Mouse (Mus musculus) testis, adult 2 months (tissue): Measurements from ENCODE around the gene Clstn2. TPM values are rescaled to one million over a fixed set of nuclear protein-coding genes. Genes with fewer than 3 reads are reported as not detected.

Experiments
- H3K27ac ChIP-seq: fragments of 200-500 bp; 2 replicates; pipeline ENCODE4 v1.5.1; 2012; ENCODE audit warnings: low read depth, low read length; ENCODE audit not compliant: control insufficient read depth, insufficient read depth
- H3K27me3 ChIP-seq: fragments of 200-500 bp; 2 replicates; pipeline ENCODE4 v1.6.1; 2012; ENCODE audit warnings: mild to moderate bottlenecking, low read length, moderate library complexity; ENCODE audit not compliant: control insufficient read depth, insufficient read depth
- H3K36me3 ChIP-seq: fragments of 200-500 bp; 2 replicates; pipeline ENCODE4 v1.6.1; 2012; ENCODE audit warnings: mild to moderate bottlenecking, low read length; ENCODE audit not compliant: control insufficient read depth, insufficient read depth
- H3K4me1 ChIP-seq: fragments of 200-500 bp; 2 replicates; pipeline ENCODE4 v1.6.1; 2012; ENCODE audit warnings: low read length; ENCODE audit not compliant: control insufficient read depth, insufficient read depth
- H3K4me3 ChIP-seq: fragments of 200-500 bp; 2 replicates; pipeline ENCODE4 v1.5.1; 2012; ENCODE audit warnings: low read depth, mild to moderate bottlenecking, low read length, moderate library complexity, mixed read lengths; ENCODE audit not compliant: control insufficient read depth
- CTCF ChIP-seq: fragments of 200-500 bp; IDR thresholded peaks from 2 replicates; pipeline ENCODE4 v1.5.1; 2012; ENCODE audit warnings: low read depth, mild to moderate bottlenecking, inconsistent platforms, low read length, moderate library complexity; ENCODE audit not compliant: control insufficient read depth, insufficient read depth, insufficient replicate concordance
- POLR2A ChIP-seq: fragments of 200-500 bp; IDR thresholded peaks from 2 replicates; pipeline ENCODE4 v1.6.1; 2012; ENCODE audit warnings: low read depth, mild to moderate bottlenecking, inconsistent platforms, low read length, moderate library complexity; ENCODE audit not compliant: control insufficient read depth
- polyA plus RNA-seq: library from polyadenylated mRNA; depleted of rRNA; stranded (reverse); fragments of >200 nt; gene quantifications from 2 replicates; pipeline ENCODE4 v1.2.3, GENCODE M21; 2012

Clstn2 gene
- polyA plus RNA-seq, 1 experiment, result 0.43 TPM

DNA sequence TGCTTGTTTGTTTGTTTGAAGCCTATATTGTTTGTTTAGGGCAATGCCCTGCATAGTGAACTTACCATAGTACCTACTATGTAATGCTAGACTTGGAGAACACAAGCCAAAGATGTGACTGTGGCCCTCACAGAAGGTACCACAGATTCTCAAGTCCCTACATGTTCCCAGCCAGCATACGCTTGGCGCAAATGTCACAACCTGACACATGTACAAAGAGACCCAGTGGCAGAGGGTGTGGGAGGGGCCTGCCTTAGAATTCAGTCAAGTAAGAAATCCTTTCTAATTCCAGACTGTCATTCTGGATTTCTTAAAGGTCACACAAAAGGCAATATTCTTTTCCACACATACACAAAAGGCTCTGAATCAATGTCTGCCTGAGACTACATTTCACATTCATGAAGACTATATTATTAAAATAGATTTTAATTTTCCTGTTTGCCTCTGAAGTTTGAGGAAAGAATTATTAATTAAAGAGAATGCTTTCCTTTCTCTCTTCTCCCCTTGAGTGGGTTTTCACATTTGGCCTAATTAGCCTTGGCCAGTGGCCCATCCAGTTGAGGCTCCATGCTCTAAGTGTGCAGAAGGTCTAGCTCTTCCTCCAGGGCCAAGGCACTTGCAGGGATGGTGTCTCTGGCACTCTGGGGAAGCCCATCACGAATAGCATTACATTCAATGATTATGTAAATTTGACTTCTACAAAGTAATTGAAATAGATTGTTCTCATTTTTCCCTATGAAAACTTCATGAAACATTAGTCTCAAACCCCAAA is 305.1 kb downstream of the Clstn2 start:
- no peaks in the 10 kb centered on the region for H3K36me3 ChIP-seq
- no peak overlapping the region for H3K4me3 ChIP-seq
- no peaks in the 10 kb centered on the region for H3K27me3 ChIP-seq
- no peak for TF ChIP-seq CTCF
- TF ChIP-seq POLR2A, result no peak
- no peak overlapping the region for H3K27ac ChIP-seq
- no peaks in the 10 kb centered on the region for H3K4me1 ChIP-seq

DNA sequence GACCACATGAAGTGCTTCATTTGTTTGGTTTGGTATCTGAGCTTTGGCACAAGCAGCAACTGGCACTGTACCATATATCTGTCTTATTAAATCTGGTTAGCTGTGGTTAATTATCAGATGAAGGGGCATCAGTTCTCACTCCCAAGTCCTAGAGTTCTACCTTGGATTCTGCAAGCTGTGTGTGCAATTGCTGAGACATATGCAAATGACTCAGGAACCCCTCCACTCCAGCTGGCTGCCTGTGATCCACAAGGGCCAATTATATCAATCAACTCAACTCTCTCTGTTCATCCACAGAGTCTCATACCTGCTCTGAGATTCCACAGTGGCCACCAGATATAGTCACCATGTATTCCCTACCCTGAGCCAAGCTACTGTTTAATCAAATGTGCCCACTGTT is 315.3 kb downstream of the Clstn2 start:
- Histone ChIP-seq H3K4me1 (no peaks in the 10 kb centered on the region), H3K27me3 (no peaks in the 10 kb centered on the region), H3K27ac (no peak overlapping the region), H3K4me3 (no peak overlapping the region), H3K36me3 (no peaks in the 10 kb centered on the region)
- TF ChIP-seq POLR2A, result no peak

DNA sequence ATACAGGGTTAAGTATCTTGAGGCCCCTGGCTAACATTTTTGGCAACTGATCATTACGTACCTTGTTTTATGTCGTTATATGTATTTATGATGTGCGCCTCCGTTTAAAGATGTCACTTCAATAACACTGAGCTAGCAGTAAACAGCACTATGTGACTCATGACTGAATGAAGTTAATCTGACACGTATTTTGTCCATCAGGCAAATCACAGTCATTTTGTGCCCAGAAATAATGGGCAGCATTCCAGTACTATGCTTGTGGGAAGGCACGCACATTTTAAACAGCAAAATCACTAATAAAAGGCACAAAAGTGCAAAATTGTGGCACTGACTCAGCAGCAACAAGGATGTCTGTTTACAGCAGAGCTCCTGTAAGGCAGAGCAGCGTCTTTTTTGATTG is 316.0 kb downstream of the Clstn2 start:
- H3K27me3 ChIP-seq, result no peaks in the 10 kb centered on the region
- TF ChIP-seq CTCF (no peak), POLR2A (no peak)
- H3K4me3 ChIP-seq, result no peak overlapping the region
- H3K4me1 ChIP-seq, result no peaks in the 10 kb centered on the region
- no peaks in the 10 kb centered on the region for H3K36me3 ChIP-seq
- no peak overlapping the region for H3K27ac ChIP-seq

DNA sequence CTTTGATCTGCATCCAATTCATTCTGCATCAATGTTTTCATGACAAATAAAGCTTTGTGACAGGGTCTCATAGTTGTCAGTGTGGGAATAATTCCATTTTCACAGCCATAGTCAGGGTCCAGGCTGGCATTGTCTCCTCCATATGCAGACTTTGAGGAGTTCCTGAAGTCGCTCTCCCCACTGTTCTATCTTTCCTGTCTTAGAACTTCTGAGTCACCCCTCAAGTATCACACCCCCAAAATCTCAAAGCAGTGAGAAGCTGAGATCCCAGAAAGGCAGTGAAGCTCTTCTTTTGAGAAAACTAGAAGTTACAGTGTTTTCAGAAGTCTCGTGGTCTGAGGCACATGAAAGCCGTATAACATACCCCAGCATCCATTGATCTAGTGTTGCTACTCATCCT is 320.1 kb downstream of the Clstn2 start:
- H3K4me1 ChIP-seq, result no peaks in the 10 kb centered on the region

DNA sequence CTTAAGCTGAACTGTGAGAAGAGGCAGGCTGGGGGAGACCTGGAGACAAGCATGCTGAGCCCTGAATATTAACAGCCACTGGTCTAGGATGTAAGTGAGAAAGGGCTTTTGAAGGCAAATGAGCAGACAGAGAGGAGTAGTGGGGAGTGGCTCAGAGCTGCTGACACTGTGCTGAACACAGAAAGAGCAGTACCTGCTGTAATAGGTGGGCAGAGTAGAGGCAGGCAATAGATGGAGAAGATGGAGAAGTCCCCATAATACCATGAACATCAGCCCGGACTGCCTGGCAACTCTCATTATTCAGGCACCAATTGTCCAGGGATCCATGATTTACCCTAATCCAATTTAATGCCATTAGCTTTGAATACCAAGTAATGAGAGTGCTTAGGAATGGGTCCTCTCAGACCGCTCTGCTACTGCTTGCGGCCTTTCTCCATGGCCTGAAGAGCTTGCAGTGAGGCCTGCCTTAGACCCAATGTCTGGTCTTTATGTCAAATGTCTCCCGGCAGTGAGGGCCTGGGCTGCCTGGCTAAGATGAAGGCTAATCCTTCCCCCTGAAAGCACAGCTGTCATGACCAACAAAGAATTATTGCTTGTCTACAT is 329.0 kb downstream of the Clstn2 start:
- Histone ChIP-seq H3K27ac (no peak overlapping the region), H3K4me3 (no peak overlapping the region), H3K27me3 (no peaks in the 10 kb centered on the region), H3K4me1 (no peaks in the 10 kb centered on the region), H3K36me3 (no peaks in the 10 kb centered on the region)
- TF ChIP-seq CTCF (no peak), POLR2A (no peak)

More for the DNA sequence above, 320.1 kb downstream of the Clstn2 start:
- H3K27ac ChIP-seq, result no peak overlapping the region
- H3K4me3 ChIP-seq, result no peak overlapping the region
- H3K27me3 ChIP-seq, result no peaks in the 10 kb centered on the region
- no peaks in the 10 kb centered on the region for H3K36me3 ChIP-seq
- TF ChIP-seq POLR2A (no peak), CTCF (no peak)

DNA sequence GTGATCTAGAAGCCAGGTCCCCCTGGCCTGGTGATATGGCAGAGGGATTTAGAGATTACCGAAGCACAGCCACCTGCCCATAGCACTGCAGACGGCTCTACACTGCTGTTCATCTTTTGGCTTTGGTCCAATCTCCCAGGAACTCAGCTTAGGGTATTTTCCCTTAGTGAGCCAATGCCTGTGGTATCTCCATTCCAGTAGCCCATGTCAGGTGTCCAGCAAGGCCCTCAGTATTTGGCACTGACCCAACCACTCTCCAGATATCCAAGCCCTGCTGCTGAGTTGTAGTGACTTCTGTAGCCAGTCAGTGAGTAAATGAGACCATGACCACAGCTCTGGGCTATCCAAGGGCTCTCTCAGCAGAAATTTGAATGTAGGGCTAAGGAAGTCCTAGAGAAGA is 330.0 kb downstream of the Clstn2 start:
- no peaks in the 10 kb centered on the region for H3K27me3 ChIP-seq
- H3K4me1 ChIP-seq, result no peaks in the 10 kb centered on the region
- H3K36me3 ChIP-seq, result no peaks in the 10 kb centered on the region
- no peak overlapping the region for H3K27ac ChIP-seq
- TF ChIP-seq CTCF, result no peak
- no peak for TF ChIP-seq POLR2A
- H3K4me3 ChIP-seq, result no peak overlapping the region

DNA sequence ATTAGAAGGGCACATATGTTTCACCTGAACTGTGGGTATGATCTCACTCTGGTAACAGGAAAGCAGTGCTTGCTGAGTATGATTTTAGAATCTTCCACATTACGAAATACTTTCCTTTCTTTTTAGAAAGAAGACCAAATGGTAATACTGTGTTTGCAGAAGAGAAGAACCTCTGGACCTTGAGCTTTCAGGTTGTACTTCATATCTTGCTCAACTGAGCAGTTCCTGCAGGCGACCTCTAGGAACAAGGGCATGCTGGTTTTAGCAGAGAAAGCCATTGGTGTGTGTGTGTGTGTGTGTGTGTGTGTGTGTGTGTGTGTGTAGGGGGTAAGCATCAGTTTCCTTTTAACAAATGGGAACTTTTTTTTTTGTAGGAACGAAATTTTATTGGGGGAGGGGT is 333.0 kb downstream of the Clstn2 start:
- Histone ChIP-seq H3K4me3 (no peak overlapping the region), H3K4me1 (no peaks in the 10 kb centered on the region), H3K27me3 (no peaks in the 10 kb centered on the region), H3K36me3 (no peaks in the 10 kb centered on the region), H3K27ac (no peak overlapping the region)
- no peak for TF ChIP-seq CTCF
- TF ChIP-seq POLR2A, result no peak

DNA sequence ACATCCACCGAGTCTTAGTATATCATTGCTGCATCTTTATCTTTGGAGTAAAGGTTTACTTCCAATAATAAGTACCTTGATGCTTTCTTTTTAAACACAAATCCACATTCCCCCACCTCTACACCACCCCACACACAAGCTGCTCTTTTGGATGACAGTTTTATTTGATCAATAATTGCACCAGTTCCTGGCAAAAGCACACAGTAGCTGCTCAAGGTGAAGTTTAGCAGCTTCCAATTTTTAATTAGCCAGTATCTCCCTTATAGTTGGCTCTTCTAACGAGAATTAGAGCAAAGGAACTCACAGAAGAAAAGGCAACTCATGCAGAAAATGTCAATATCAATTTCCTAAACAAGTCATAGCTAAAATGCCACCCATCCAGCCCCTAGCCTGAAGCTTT is 334.0 kb downstream of the Clstn2 start:
- H3K36me3 ChIP-seq, result no peaks in the 10 kb centered on the region
- no peak overlapping the region for H3K27ac ChIP-seq
- no peak overlapping the region for H3K4me3 ChIP-seq
- no peaks in the 10 kb centered on the region for H3K27me3 ChIP-seq
- H3K4me1 ChIP-seq, result no peaks in the 10 kb centered on the region
- no peak for TF ChIP-seq POLR2A
- no peak for TF ChIP-seq CTCF
